Mouse (Mus musculus) cerebellum, adult (tissue): ENCODE results near the gene Glrx.
A peak's percentile ranks its signal among the peaks of the same experiment; 100 is the strongest.

ENCODE experiments used
- ATAC-seq: cut with Nextera tagmentation; 2 replicates; pipeline ENCODE4 v1.9.2; 2017; ENCODE audit warnings: mild to moderate bottlenecking, moderate library complexity, mixed read lengths; ENCODE audit not compliant: insufficient number of reproducible peaks, low FRiP score, low TSS enrichment

Gene Glrx

DNA sequence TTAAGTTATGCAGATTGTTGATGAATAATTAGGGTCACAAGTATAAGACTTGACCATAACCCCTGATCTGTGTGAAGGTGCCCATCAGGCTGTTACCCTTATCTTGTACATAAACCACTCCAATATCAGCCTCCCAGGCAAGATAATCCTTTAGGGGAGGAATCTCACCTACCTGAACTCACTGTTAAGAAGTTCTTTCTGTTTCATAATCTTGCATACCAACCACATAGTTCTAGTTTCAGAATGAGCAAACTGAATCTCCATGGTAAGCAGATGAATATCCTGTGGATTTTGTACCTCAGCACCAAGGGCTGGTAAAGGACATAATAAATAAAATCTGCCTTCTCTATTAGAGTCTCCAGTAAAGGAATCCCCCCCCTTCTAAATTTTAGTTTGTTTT lies 7.0 kb upstream of the Glrx start:
- no peak for ATAC-seq

GRCm38 (mm10) chr13:75833499-75833898 lies 6.2 kb upstream of the Glrx start:
- no peak for ATAC-seq

GRCm38 (mm10) chr13:75835461-75835860 lies 4.2 kb upstream of the Glrx start:
- ATAC-seq: no peak

DNA sequence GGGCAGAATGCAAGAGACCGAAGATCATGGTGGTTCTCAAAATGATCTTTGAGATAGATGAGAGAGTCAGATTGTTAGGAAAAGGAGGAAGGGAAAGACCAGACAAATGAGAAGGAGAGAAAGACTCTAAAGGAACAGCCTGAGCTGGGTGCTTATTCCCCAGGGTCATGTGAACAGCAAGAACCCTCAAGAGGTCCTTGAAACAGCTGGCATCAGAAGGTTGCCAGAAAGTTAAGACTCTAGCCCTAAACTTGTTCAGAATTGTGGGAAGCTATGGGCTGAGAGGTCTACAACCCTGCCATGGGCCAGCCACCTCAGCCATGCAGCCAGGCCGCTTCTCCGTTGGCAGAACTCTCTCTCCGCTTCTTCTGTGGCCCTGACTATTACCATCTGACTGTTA lies 1.2 kb upstream of the Glrx start:
- ATAC-seq: no peak

DNA sequence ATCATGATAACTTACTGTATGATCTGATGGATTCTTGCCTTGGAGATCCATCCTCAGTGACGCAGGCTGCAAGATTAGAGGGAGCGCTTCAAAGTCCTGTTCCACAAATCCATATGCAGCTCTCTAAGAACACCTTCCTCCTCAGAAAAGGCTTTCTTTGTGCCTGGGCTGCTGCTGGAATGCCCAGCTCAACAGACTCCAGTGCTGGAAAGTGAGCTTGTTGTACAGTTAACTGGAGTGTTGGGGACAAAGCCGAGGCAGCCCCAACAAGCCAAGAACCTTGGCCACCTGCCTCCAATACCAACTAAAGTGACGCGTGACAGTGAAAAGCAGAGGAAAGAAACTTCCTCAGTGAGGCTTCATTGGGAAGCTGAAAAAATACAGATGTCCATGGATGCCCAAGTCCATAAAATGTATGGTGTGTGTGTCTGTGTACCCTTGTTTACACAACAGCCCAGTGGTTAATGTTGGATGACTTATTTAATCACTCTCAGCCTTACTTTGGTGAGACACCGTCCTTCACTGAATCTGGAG lies 1.2 kb downstream of the Glrx start:
- ATAC-seq: no peak

GRCm38 (mm10) chr13:75841950-75842349 lies 2.3 kb downstream of the Glrx start:
- ATAC-seq: no peak

GRCm38 (mm10) chr13:75843331-75843730 lies 3.7 kb downstream of the Glrx start:
- no peak for ATAC-seq

- no peak for ATAC-seq
Measured at GRCm38 (mm10) chr13:75843993-75844683, 4.5 kb downstream of the Glrx start.

DNA sequence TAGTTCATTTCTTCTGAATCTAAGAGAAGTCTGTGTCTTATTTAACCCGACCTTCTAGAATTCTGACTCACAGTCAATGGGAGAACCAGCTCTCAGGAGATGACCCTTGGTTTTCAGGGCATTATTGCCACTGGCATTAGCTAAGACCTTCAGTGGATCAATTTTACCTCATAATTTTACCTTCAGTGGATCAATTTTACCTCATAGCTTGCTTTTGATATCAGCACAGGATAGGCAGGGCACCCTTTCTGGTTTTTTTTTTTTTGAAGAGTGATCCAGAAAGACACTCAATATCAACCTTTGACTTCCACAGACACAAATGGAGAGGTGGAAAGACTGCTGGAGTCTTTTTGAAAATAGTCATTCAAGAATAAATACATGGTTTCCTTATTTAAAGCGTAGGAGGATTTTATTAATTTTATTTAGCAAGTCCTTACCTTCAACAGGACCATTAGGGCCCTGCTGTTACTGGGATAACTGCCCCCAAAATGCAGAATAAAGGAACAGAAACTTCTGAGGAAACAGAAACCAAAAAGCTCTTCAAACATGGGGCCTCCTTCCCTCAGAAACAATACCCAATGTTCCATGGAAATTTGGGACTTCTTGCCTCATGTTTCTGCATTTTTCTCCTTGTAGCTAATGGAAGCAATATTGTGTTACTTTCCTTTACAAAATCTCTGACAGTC lies 5.3 kb downstream of the Glrx start:
- ATAC-seq: no peak

- ATAC-seq: no peak
Measured at GRCm38 (mm10) chr13:75845519-75846166, 6.0 kb downstream of the Glrx start.

GRCm38 (mm10) chr13:75847027-75847426 lies 7.4 kb downstream of the Glrx start:
- no peak for ATAC-seq

DNA sequence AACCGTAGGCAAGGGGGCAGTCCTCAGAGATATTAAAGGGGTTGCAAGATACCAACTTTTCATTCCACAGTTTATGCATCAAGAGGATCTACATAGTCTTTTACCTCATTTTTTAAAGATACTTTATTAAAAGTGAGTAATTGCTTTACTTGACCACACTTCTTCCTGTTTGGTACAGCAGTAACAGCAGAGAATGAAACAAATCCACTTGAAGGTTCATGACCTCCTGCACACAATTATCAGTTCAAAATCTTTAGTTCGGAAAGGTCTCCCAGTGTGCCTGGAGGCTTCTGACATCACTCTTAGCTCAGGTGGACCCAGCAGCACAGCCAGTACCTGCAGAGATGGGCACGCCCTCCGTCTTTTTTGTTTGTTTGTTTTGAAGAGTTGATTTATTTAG lies 12.4 kb downstream of the Glrx start:
- ATAC-seq: no peak

DNA sequence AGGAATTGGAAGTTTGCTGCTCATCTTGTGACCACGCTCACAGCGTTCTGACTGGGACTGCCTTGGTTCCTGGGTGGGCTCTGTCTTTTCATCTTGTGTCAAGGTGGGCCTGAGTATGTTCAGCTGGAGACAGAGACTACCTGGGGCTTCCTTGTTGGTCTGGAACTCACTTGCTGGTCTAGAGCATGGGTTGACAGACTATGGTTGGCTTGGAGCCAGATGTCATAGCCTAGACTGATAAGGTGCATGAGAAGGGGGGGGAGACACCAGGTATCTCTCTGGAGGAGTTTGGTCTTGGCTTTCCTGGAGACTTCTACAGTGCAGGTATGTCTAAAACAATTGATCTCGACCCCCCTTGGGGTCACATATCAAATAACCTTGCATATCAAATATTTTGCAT lies 13.4 kb downstream of the Glrx start:
- no peak for ATAC-seq

GRCm38 (mm10) chr13:75859264-75859844 lies 19.7 kb downstream of the Glrx start:
- ATAC-seq: no peak

GRCm38 (mm10) chr13:75865486-75866184 lies 26.0 kb downstream of the Glrx start:
- ATAC-seq: no peak

DNA sequence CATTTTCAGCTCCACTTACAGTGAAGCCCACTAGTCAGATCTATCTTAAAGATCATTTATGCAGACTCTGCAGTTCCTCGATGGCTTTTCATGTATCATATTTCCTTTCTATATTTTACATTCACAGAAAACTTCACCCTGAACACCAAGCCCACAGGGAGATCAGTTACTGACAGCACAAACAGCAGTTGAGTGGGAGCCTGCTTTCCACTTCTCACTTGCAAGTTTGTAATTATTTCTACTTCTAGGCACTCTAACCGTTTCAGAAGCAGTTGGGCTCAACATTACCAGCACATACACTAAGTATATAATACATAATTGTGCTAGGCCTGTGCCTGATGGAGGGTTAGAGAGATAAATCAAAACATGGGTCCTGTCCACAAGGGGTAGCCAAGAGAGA lies 28.2 kb downstream of the Glrx start:
- ATAC-seq: no peak

- ATAC-seq: no peak
Measured at GRCm38 (mm10) chr13:75874608-75875376, 35.1 kb downstream of the Glrx start.

GRCm38 (mm10) chr13:75876188-75876587 lies 36.5 kb downstream of the Glrx start:
- ATAC-seq: peak; percentile 66

DNA sequence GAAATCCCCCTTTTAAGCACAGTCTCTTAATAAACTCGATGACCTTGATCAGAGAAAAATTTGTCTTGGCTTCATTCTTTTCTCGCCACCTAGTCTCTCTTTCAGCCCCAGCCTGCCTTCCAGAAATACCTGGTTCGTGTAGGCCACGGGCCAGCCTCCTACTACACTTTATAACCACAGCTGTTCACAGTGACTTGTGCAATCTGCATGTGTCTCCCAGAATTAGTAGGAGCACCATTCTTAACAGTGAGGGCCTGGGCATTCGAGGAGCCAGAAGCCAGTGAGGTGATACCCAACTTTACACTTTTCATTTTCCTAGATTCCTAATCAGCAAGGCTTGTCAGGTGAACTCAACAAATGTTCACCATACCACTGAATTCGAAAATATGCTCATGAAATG lies 36.9 kb downstream of the Glrx start:
- no peak for ATAC-seq

DNA sequence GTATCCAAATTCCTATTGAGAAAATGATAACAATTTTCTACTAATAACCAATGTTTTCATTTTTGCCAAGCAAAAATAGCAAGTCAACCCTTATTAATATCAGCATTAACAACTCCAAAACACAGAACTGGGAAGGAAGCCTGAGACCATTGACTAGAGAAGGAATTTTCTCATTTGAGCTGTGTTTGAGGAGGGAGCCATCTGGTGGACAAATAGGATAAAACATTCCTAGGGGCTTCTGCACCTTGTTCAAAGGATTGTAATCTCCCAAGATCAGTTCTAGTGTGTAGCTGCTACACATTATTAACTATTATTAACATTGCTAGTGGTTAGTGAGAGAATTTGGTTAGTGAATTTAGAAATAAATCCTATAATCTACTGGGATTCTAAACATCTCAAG lies 38.2 kb downstream of the Glrx start:
- peak; percentile 71 for ATAC-seq
